Mouse (Mus musculus) lung, postnatal 4 days (tissue): ENCODE measurements around the gene Ccnl1.

ENCODE experiments used
- DNase-seq, 2 experiments: peaks; one replicate each; pipeline ENCODE4 v3.0.0; 2021

The Ccnl1 gene

GRCm38 (mm10) chr3:65925058-65925740 is 32.9 kb downstream of the Ccnl1 start:
- DNase-seq: no peak

GRCm38 (mm10) chr3:65922420-65922819 is 35.6 kb downstream of the Ccnl1 start:
- DNase-seq: no peak

DNA sequence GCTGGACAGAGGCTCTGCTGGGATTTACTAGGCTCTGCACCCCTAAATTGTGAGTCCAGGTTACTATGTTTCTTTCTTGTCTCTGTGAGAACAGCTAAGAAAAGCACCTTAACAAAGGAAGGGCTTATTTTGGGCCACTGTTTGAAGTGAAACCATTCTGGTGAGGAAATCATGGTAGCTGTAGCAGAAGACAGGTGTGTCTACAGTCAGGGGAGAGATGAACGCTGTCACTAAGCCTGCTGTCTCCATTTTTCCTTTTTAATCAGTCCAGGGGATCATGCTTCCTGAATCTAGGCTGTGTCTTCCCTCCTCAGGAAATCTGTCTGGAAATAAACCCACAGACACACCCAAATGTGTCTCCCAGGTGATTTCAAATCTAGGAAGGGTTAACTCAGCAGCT is 36.4 kb downstream of the Ccnl1 start:
- no peak for DNase-seq

DNA sequence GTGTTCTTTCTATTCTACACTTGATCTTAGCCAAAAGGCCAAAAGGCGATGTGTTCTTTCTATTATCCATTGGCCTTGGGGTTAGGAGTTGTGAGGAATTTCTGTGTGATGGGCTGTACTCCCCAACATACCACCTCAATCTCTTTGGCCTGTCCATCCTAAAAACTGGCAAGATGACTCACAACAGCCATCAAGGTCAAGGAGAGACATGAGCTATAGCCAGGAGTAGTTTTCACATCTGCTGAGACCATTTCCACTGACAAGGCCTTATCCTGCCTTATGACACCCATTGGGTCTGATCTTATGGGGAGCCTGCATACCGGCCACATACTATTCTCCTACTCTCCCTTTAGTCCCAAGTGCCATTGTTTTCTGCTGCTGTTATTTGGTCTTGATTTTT is 39.0 kb downstream of the Ccnl1 start:
- no peak for DNase-seq

GRCm38 (mm10) chr3:65912928-65913327 is 45.1 kb downstream of the Ccnl1 start:
- DNase-seq: no peak

DNA sequence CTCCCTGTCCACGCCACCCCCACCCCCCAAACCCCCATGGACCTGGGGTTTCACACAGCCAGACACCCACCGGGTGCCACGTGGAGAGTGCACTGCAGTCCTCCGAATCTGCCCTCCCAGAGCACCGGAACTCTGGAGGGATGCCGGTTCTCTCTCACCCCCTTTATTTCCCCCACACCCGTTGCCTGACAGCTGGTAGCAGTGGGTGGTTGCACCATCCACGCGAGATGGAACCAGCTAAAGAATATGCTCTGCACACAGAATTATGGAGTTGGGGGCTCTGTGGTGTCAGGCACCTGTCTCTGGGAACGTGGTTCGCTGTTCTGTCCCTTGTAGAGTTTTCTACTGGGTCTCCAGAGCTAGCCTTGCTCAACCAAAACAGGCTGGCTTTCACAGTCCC is 45.8 kb downstream of the Ccnl1 start:
- DNase-seq: no peak

DNA sequence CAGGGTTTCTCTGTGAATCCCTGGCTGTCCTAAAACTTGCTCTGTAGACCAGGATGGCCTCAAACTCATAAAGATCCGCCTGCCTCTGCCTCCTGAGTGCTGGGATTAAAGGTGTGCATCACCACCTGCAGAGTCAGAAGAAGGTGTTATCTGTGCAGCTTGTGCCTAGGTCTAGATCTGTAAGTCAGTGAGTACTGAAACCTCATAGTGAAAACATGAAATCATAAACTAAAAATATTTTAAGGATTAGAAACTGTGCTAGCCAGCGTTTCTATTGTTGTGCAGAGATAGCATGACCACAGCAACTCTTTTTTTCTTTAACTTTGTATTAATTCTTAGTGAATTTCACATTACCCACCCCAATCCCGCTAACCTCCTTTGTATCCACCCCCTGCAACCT is 46.8 kb downstream of the Ccnl1 start:
- DNase-seq: no peak

GRCm38 (mm10) chr3:65909454-65909853 is 48.6 kb downstream of the Ccnl1 start:
- no peak for DNase-seq

DNA sequence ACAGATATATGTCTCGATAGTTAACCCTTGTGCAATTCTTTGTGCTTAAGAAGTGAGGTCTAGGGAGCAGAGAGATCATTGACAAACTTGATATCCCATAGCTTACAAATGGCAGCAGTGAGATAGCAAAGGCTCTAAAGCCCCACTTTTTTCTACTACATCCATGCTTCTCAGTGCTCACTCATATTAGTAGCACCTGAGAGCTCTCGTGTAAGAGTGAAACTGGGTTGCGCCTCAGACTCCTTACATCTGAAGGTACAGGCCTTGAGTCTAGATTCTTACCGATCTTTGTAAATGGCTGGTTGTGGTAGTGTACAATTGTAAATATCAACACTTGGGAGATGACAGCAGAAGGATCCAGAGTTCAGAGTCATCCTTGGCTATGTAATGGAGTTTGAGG is 50.5 kb downstream of the Ccnl1 start:
- no peak for DNase-seq

GRCm38 (mm10) chr3:65905281-65906169 is 52.5 kb downstream of the Ccnl1 start:
- no peak for DNase-seq

DNA sequence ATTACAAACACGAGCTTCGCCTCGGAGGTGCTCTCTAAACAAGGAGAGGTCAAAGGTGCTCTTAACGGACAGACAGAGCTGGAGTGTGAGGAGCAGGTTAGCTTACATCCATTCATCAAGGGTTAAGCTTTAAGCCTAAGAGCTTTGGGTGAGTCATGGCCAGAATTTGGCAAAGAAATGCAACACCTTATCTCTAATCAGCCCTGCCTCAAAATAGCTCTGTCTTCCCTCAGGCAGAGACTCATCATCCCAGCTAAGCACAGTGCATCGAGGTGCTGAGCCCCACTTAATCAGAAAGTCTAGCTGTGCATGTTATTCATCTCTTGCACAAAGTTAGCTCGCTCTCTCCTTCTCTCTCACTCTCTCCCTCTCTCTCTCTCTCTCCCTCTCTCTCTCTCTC is 53.3 kb downstream of the Ccnl1 start:
- DNase-seq: no peak

DNA sequence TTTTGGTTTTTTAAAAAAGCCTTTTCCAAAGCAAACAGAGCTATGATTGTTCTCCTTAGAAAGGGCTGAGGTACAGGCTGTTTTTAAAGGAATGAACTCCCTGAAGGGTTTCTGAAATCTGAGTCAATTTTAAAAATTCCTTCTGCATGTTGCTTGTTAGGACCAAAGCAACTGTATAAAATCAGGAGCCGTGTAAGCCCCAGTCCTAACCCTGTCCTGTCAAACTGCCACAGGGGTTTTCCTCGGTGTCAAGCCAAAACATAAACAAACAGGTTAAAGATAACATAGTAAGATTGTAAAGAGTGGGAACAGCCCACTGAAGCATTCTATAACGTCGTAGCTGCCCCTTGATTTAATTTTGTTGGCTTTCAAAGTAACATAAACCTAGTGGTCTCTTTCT is 53.9 kb downstream of the Ccnl1 start:
- no peak for DNase-seq

GRCm38 (mm10) chr3:65898598-65899278 is 59.3 kb downstream of the Ccnl1 start:
- no peak for DNase-seq

DNA sequence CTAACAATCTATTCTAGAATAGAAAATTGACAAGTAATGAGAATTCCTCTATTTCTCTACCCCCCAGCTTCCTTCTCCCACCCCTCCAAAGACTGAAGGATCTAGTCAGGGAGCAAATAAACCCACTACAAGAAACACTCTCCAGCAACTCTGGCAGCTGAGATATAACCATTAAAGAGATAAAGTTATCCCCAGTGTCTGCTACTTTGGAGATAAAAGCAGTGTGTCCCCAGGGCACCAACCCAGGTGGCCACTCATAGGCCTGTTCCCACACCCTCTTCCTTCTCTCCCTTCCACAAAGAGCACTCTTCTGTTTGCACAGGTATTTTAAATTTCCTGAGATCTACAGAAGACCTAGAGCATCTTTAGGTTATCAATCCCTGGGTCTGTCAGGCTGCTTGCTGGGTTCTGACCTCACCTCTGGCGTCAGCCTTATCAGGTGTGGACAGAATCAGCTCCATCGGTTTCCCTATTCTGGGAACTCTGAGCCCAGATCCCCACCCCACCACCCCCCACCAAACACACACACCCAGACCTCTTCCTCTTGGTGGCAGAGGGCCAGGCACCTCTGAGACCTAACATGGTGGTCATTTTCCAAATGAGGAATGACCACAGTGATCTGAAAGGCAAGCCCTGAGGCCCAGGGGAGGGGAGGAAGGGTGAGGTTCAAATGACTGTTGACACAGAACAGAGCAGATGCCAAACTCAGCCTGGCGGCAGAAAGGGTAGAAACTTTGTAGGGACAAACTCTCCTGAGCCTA is 60.6 kb downstream of the Ccnl1 start:
- DNase-seq: no peak
